Mouse (Mus musculus): ENCODE data around the gene Rnf167.
A peak's percentile ranks its signal among the peaks of the same experiment; 100 is the strongest.

GRCm38 (mm10) chr11:70687601-70688199, 40.7 kb downstream of the Rnf167 start, which contains the start of gene Camta2:
- peak; percentile 79 for TF ChIP-seq CTCF (IDR thresholded peaks at IDR 0.05)
- no peak for TF ChIP-seq EP300 (IDR thresholded peaks at IDR 0.05; ENCODE audit: insufficient read depth, low read depth, low read length)
